Mouse (Mus musculus) CH12.LX (cell line): Measurements from ENCODE around the gene B4galnt3. TPM values are rescaled to one million over a fixed set of nuclear protein-coding genes. Genes with fewer than 3 reads are reported as not detected.

Experiments used
- DNase-seq: peaks from one replicate; pipeline ENCODE4 v3.0.0-alpha.2; 2013; ENCODE audit errors: extremely low read depth
- H3K27ac ChIP-seq: 2 replicates; pipeline ENCODE4 v1.5.1; 2012; ENCODE audit warnings: low read depth, mild to moderate bottlenecking, control low read depth, moderate library complexity; ENCODE audit not compliant: insufficient read depth
- H3K27me3 ChIP-seq: replicated peaks from 2 replicates; pipeline ENCODE3; 2012; ENCODE audit warnings: inconsistent platforms
- H3K36me3 ChIP-seq, 2 experiments: replicated peaks in 1 of 2; 2 replicates each; pipeline versions ENCODE3 to v1.6.1; 2012; ENCODE audit warnings: inconsistent platforms in 1 of 2, low read length in 1 of 2, mild to moderate bottlenecking in 1 of 2, mixed read lengths in 1 of 2, moderate library complexity in 1 of 2; ENCODE audit not compliant: control insufficient read depth in 1 of 2, insufficient read depth in 1 of 2
- H3K4me1 ChIP-seq, 2 experiments: 2 replicates each; pipeline ENCODE4 v1.6.1; 2012; ENCODE audit warnings: inconsistent platforms in 1 of 2, moderate library complexity in 1 of 2; ENCODE audit not compliant: insufficient read depth in 2 of 2, control insufficient read depth in 1 of 2
- H3K4me2 ChIP-seq: 2 replicates; pipeline ENCODE4 v1.6.1; 2012; ENCODE audit warnings: low read depth, mild to moderate bottlenecking, control low read depth; ENCODE audit not compliant: poor library complexity, insufficient read depth, severe bottlenecking
- H3K4me3 ChIP-seq, 3 experiments: fragments of 150-350 bp in 1 of 3; sonication (generic) in 1 of 3; replicated peaks in 1 of 3; 2 replicates each; pipeline versions ENCODE3 to v1.5.1; 2011 to 2012; ENCODE audit warnings: low read depth in 2 of 3, low read length in 2 of 3, mild to moderate bottlenecking in 2 of 3, moderate library complexity in 2 of 3, control low read depth in 1 of 3, improper control_type of control experiment in 1 of 3, inconsistent platforms in 1 of 3, mixed read lengths in 1 of 3; ENCODE audit not compliant: poor library complexity in 1 of 3
- H3K79me2 ChIP-seq: replicated peaks from 2 replicates; pipeline ENCODE4 v1.6.1; 2012; ENCODE audit warnings: mild to moderate bottlenecking, moderate library complexity; ENCODE audit not compliant: control insufficient read depth, poor library complexity, insufficient read depth, severe bottlenecking; ENCODE audit errors: extremely low read depth
- H3K9ac ChIP-seq: 2 replicates; pipeline ENCODE4 v1.6.1; 2012; ENCODE audit warnings: low read depth, mild to moderate bottlenecking, control low read depth, moderate library complexity; ENCODE audit not compliant: insufficient read depth
- H3K9me3 ChIP-seq: replicated peaks from 2 replicates; pipeline ENCODE3; 2012; ENCODE audit warnings: low read length, inconsistent platforms, mixed read lengths
- EP300 ChIP-seq: IDR thresholded peaks from 2 replicates; pipeline ENCODE4 v1.6.1; 2011; ENCODE audit warnings: low read length, improper control_type of control experiment
- GABPA ChIP-seq: IDR thresholded peaks from 2 replicates; pipeline ENCODE4 v1.6.1; 2012; ENCODE audit warnings: low read depth, low read length, improper control_type of control experiment, inconsistent platforms; ENCODE audit not compliant: insufficient replicate concordance
- HCFC1 ChIP-seq: IDR thresholded peaks from 2 replicates; pipeline ENCODE4 v1.6.1; 2012; ENCODE audit warnings: low read depth, mild to moderate bottlenecking, inconsistent platforms, low read length, improper control_type of control experiment
- IRF4 ChIP-seq: IDR thresholded peaks from 2 replicates; pipeline ENCODE4 v1.6.1; 2014; ENCODE audit warnings: low read depth, mild to moderate bottlenecking, inconsistent platforms, low read length, improper control_type of control experiment
- KAT2A ChIP-seq: IDR thresholded peaks from 2 replicates; pipeline ENCODE4 v1.6.1; 2012; ENCODE audit warnings: low read length, improper control_type of control experiment, inconsistent platforms; ENCODE audit not compliant: insufficient replicate concordance
- MAX ChIP-seq: IDR thresholded peaks from 2 replicates; pipeline ENCODE4 v1.6.1; 2011; ENCODE audit warnings: low read length, improper control_type of control experiment
- MAZ ChIP-seq: IDR thresholded peaks from 2 replicates; pipeline ENCODE4 v1.6.1; 2012; ENCODE audit warnings: low read depth, mild to moderate bottlenecking, inconsistent platforms, low read length, improper control_type of control experiment, moderate library complexity
- PAX5 ChIP-seq: IDR thresholded peaks from 2 replicates; pipeline ENCODE4 v1.6.1; 2012; ENCODE audit warnings: low read length, inconsistent platforms, mixed read lengths
- POLR2A ChIP-seq: IDR thresholded peaks from 2 replicates; pipeline ENCODE4 v1.6.1; 2011; ENCODE audit warnings: low read depth, mild to moderate bottlenecking, improper control_type of control experiment, low read length
- POLR2AphosphoS2 ChIP-seq: IDR thresholded peaks from 2 replicates; pipeline ENCODE4 v1.6.1; 2011; ENCODE audit warnings: low read depth, low read length, improper control_type of control experiment
- RAD21 ChIP-seq: IDR thresholded peaks from 2 replicates; pipeline ENCODE4 v1.6.1; 2011; ENCODE audit warnings: low read depth, mild to moderate bottlenecking, low read length, improper control_type of control experiment, moderate library complexity
- RCOR1 ChIP-seq: conservative IDR thresholded peaks from 2 replicates; pipeline ENCODE4 v1.6.1; 2012; ENCODE audit warnings: low read depth, mild to moderate bottlenecking, inconsistent platforms, low read length, improper control_type of control experiment
- SMC3 ChIP-seq: IDR thresholded peaks from 2 replicates; pipeline ENCODE4 v1.6.1; 2011; ENCODE audit warnings: low read depth, low read length, improper control_type of control experiment
- UBTF ChIP-seq: IDR thresholded peaks from 2 replicates; pipeline ENCODE4 v1.6.1; 2012; ENCODE audit warnings: low read depth, mild to moderate bottlenecking, inconsistent platforms, low read length, improper control_type of control experiment, moderate library complexity
- ZKSCAN1 ChIP-seq: IDR thresholded peaks from 2 replicates; pipeline ENCODE4 v1.6.1; 2012; ENCODE audit warnings: low read depth, inconsistent platforms, low read length, improper control_type of control experiment, borderline replicate concordance
- ZMIZ1 ChIP-seq: IDR thresholded peaks from 2 replicates; pipeline ENCODE4 v1.6.1; 2012; ENCODE audit warnings: low read depth, mild to moderate bottlenecking, inconsistent platforms, low read length, improper control_type of control experiment
- ZNF384 ChIP-seq: IDR thresholded peaks from 2 replicates; pipeline ENCODE4 v1.6.1; 2012; ENCODE audit warnings: low read depth, low read length, improper control_type of control experiment, inconsistent platforms
- dilution Hi-C: fragments of 300-500 bp; cut with MboI; formaldehyde crosslinking; loops from 2 replicates; pipeline ENCODE4 v1.14.3; 2020; ENCODE audit warnings: low sequenced_read_pairs; ENCODE audit not compliant: extremely low pct_unique_long_range_greater_than_20kb, extremely low pct_ligation_motif_present
- in situ Hi-C: fragments of 300-500 bp; cut with MboI; formaldehyde crosslinking; loops from 3 replicates; pipeline ENCODE4 v1.14.3; 2019; ENCODE audit warnings: low sequenced_read_pairs, low pct_ligation_motif_present, low pct_unique_long_range_greater_than_20kb, mixed read lengths
- polyA plus RNA-seq: library from polyadenylated mRNA; unstranded; fragments of >175 nt; gene quantifications from 2 replicates; pipeline ENCODE4 v1.2.1, GENCODE M21; 2012; ENCODE audit warnings: low read depth; ENCODE audit not compliant: insufficient read length
- total RNA-seq, 2 experiments: library from RNA; depleted of rRNA; stranded (reverse); fragments of 300-350 nt in 1 of 2; fragments of >200 nt in 1 of 2; gene quantifications; 2 replicates each; pipeline ENCODE4 v1.2.3; 2012 to 2014

The B4galnt3 gene
- total and polyA plus RNA-seq, 3 experiments, result 0.21 to 0.47 (median 0.44) TPM

- Histone ChIP-seq H3K4me3 (no peak overlapping the region), H3K9me3 (no peaks in the 10 kb centered on the region), H3K4me1 (peaks cover 29 to 68% of the 10 kb centered on the region in 2 experiments), H3K9ac (no peak overlapping the region), H3K36me3 (no peaks in the 10 kb centered on the region), H3K27ac (no peak overlapping the region), H3K27me3 (no peaks in the 10 kb centered on the region), H3K79me2 (no peaks in the 10 kb centered on the region; the same call in 1 of the 2 replicates), H3K4me2 (no peak overlapping the region)
- dilution Hi-C loops (no loop called here), in situ Hi-C loops (no loop called here)
- no peak for DNase-seq
- no peak for TF ChIP-seq SMC3
- no peak for TF ChIP-seq GABPA
- no peak for TF ChIP-seq RCOR1
- no peak for TF ChIP-seq ZNF384
- no peak for TF ChIP-seq RAD21
- no peak for TF ChIP-seq KAT2A
- no peak for TF ChIP-seq POLR2A
- no peak for TF ChIP-seq EP300
- no peak for TF ChIP-seq IRF4
- no peak for TF ChIP-seq PAX5
- TF ChIP-seq HCFC1, result no peak
- no peak for TF ChIP-seq POLR2AphosphoS2
- no peak for TF ChIP-seq UBTF
- TF ChIP-seq ZMIZ1, result no peak
- no peak for TF ChIP-seq MAX
Measured at GRCm38 (mm10) chr6:120182160-120182559, 112.2 kb downstream of the B4galnt3 start.

- Histone ChIP-seq H3K27ac (peak overlapping the region; percentile 96), H3K4me1 (peaks cover 27 to 55% of the 10 kb centered on the region in 2 experiments), H3K4me2 (no peak overlapping the region), H3K36me3 (no peaks in the 10 kb centered on the region), H3K9me3 (no peaks in the 10 kb centered on the region), H3K79me2 (no peaks in the 10 kb centered on the region; the same call in 1 of the 2 replicates), H3K4me3 (no peak overlapping the region), H3K9ac (peak overlapping the region; percentile 20; the same call in 1 of the 2 replicates), H3K27me3 (no peaks in the 10 kb centered on the region)
- TF ChIP-seq MAZ, result no peak
- TF ChIP-seq ZKSCAN1, result no peak
- in situ Hi-C loops (no loop called here), dilution Hi-C loops (no loop called here)
- DNase-seq, result no peak
Measured at GRCm38 (mm10) chr6:120180492-120180891, 113.9 kb downstream of the B4galnt3 start.
